14 mouse cellular contexts compared by ENCODE assay signal in the genomic region with DNA sequence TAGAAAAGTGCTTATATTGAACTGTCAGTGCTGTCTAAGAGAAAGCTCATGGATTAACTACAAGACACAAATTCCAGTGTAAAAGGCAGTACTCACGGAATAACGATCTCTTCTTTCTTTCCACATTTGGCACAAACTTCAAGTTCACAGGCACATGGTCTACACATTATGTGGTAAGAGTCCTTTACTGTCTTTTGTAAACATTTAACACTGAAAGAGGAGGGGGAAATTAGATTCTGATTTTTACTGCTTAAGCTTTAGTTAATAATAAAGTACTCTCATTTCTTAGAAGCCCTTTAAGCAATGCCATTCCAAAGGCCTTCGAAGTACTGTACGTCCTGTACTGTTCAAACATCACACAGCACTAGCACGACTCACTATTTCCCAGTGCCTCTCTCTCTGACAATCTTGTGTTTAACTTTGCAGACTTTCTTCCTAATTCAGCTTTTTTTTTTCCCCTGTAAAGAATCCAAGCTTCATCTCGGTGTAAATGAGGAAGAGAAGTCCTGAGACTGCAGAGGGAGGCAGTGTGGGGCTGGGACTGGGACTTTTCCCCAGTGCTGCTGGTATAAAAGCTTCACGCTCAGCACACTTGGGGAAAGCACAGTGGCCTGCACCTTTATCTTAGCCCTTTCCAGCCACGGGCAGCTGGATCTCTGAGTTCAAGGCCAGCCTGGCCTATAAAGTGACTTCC. TPM values are rescaled to one million over a fixed set of nuclear protein-coding genes. Genes with fewer than 3 reads are reported as not detected.
DNase-seq lines count a peak whose midpoint lies in the region; ATAC-seq and TF ChIP-seq lines count a peak whose summit lies in the region.
"Had no signal": no experiment of that assay in that cellular context is flagged by ENCODE, and none has a peak within 500 bp of the region (broad histone marks: within the 10 kb centered on the region; RNA-seq: fewer than 3 reads in every experiment).

No protein-coding gene starts in this region.

- peak overlapping the region; percentile 69 for H3K27ac ChIP-seq in kidney, postnatal 0 days
- no peak overlapping the region for H3K27ac ChIP-seq in CH12.LX (ENCODE audit: insufficient read depth, low read depth)
- peak overlapping the region; percentile 66 for H3K27ac ChIP-seq in bone marrow macrophage, adult 2 months (ENCODE audit: insufficient read depth, low read depth, low read length)
- H3K27ac ChIP-seq: heart, adult 2 months had no signal

- no peaks in the 10 kb centered on the region; the same call in 1 of the 2 replicates for H3K79me2 ChIP-seq in CH12.LX (replicated peaks; ENCODE audit: control insufficient read depth, extremely low read depth, insufficient read depth, poor library complexity, severe bottlenecking)

- H3K4me3 ChIP-seq in kidney, postnatal 0 days (replicated peaks; ENCODE audit: low read depth, low read length): no peak overlapping the region
- no peak overlapping the region for H3K4me3 ChIP-seq in CH12.LX (replicated peaks in 1 of 3; ENCODE audit: low read depth in 2 of 3, low read length in 2 of 3, poor library complexity in 1 of 3)
- H3K4me3 ChIP-seq in bone marrow macrophage, adult 2 months (ENCODE audit: insufficient read depth, low read length): no peak overlapping the region
- H3K4me3 ChIP-seq: heart, adult 2 months had no signal

- no peaks in the 10 kb centered on the region for H3K9me3 ChIP-seq in kidney, postnatal 0 days (replicated peaks; ENCODE audit: low read length)
- H3K9me3 ChIP-seq in CH12.LX (replicated peaks; ENCODE audit: low read length): peaks cover 15% of the 10 kb centered on the region

- H3K27me3 ChIP-seq in kidney, postnatal 0 days (ENCODE audit: insufficient read depth, low read length): no peaks in the 10 kb centered on the region
- H3K27me3 ChIP-seq in CH12.LX (replicated peaks): no peaks in the 10 kb centered on the region

- no peak for TF ChIP-seq CTCF in kidney, postnatal 0 days (IDR thresholded peaks at IDR 0.05; ENCODE audit: low read depth)
- no peak for TF ChIP-seq CTCF in CH12.LX (conservative IDR thresholded peaks at IDR 0.05 in 1 of 2, IDR thresholded peaks at IDR 0.05 in 1 of 2; ENCODE audit: low read depth in 2 of 2, low read length in 2 of 2)
- TF ChIP-seq CTCF in bone marrow macrophage, adult 2 months (IDR thresholded peaks at IDR 0.05; ENCODE audit: low read depth, low read length): no peak

- in situ Hi-C loops in CH12.LX (cut with MboI; ENCODE audit: low pct_ligation_motif_present, low pct_unique_long_range_greater_than_20kb, low sequenced_read_pairs): loop anchor here (5.0 kb wide), 1 partner anchor 53 kb away; the partner anchor contains the start of genes 1110059E24Rik and Abhd17b

- H3K4me1 ChIP-seq in kidney, postnatal 0 days (replicated peaks; ENCODE audit: insufficient read depth, low read length): no peaks in the 10 kb centered on the region
- peaks cover 0 to 40% of the 10 kb centered on the region in 2 experiments; a peak in 2 of 4 replicates for H3K4me1 ChIP-seq in CH12.LX (ENCODE audit: control insufficient read depth in 1 of 2, insufficient read depth in 2 of 2)
- peaks cover 18% of the 10 kb centered on the region for H3K4me1 ChIP-seq in bone marrow macrophage, adult 2 months (ENCODE audit: control insufficient read depth, insufficient read depth, low read length)

- 67% methylated on average over 8 of the region's 8 CpGs for WGBS in kidney, postnatal 0 days

- DNase-seq in kidney, postnatal 0 days (ENCODE audit: low spot score): peak; percentile 10
- DNase-seq in kidney, adult 18-20 months: no peak
- peak; percentile 24 for DNase-seq in CH12.LX (ENCODE audit: extremely low read depth)
- peak; percentile 18 for DNase-seq in lung, postnatal 10 days
- no peak for DNase-seq in urinary bladder, adult 2 months (ENCODE audit: low spot score)
- no peak for DNase-seq in spleen, adult 12 weeks (ENCODE audit: low spot score)
- DNase-seq: adrenal gland, postnatal 36 days; cerebellum, adult 11-12 months; embryo, embryonic 11 days; heart, adult 2 months; heart, postnatal 36 days; kidney, adult 9 months; right cerebral cortex, postnatal 25 days had no signal

- no peak for TF ChIP-seq POLR2A in CH12.LX (IDR thresholded peaks at IDR 0.05; ENCODE audit: low read depth, low read length)
- no peak for TF ChIP-seq POLR2A in bone marrow macrophage, adult 2 months (IDR thresholded peaks at IDR 0.05; ENCODE audit: borderline replicate concordance, low read depth, low read length)

- no peak for TF ChIP-seq EP300 in CH12.LX (IDR thresholded peaks at IDR 0.05; ENCODE audit: low read length)

- dilution Hi-C loops in CH12.LX (cut with MboI; ENCODE audit: extremely low pct_ligation_motif_present, extremely low pct_unique_long_range_greater_than_20kb, low sequenced_read_pairs): no loop called here

- no peak overlapping the region for H3K9ac ChIP-seq in kidney, postnatal 0 days (ENCODE audit: low read depth, low read length)
- no peak overlapping the region for H3K9ac ChIP-seq in CH12.LX (ENCODE audit: insufficient read depth, low read depth)

- TF ChIP-seq RAD21 in CH12.LX (IDR thresholded peaks at IDR 0.05; ENCODE audit: low read depth, low read length): no peak

- peaks cover 11% of the 10 kb centered on the region; the same call in 1 of the 2 replicates for H3K36me3 ChIP-seq in kidney, postnatal 0 days (ENCODE audit: insufficient read depth, low read length)
- H3K36me3 ChIP-seq in CH12.LX (replicated peaks in 1 of 2; ENCODE audit: control insufficient read depth in 1 of 2, insufficient read depth in 1 of 2, low read length in 1 of 2): peaks cover 22 to 40% of the 10 kb centered on the region in 2 experiments

- no peak overlapping the region for H3K4me2 ChIP-seq in kidney, postnatal 0 days (ENCODE audit: low read length)
- H3K4me2 ChIP-seq in CH12.LX (ENCODE audit: insufficient read depth, low read depth, poor library complexity, severe bottlenecking): no peak overlapping the region

- ATAC-seq in kidney, postnatal 0 days (replicated peaks; ENCODE audit: low FRiP score, low read depth): 0 out of 2 replicates have a peak, but pooled peaks have one; percentile 54

TF ChIP-seq in CH12.LX, 34 proteins besides CTCF, POLR2A, EP300 and RAD21:
- 0 out of 2 replicates have a peak, but pooled peaks have one; percentile 24 for TF ChIP-seq ZNF384 (IDR thresholded peaks at IDR 0.05; ENCODE audit: low read depth, low read length)
- no peak for TF ChIP-seq SIN3A (IDR thresholded peaks at IDR 0.05; ENCODE audit: low read length)
- TF ChIP-seq ZMIZ1 (IDR thresholded peaks at IDR 0.05; ENCODE audit: low read depth, low read length): no peak
- TF ChIP-seq ZKSCAN1 (IDR thresholded peaks at IDR 0.05; ENCODE audit: borderline replicate concordance, low read depth, low read length): no peak

RNA-seq across cellular contexts. Expression of gene 1110059E24Rik, which starts 54.0 kb away (rescaled TPM):
- polyA plus RNA-seq in kidney, postnatal 0 days (2015; fragmentation: Nextera tagmentation; extraction: Ambion mirVana): 57.1 and 59.0 TPM in 2 replicates
- total RNA-seq in CH12.LX (2012; rRNA removed): 25.5 and 29.5 TPM in 2 replicates
- total RNA-seq in CH12.LX (2014; rRNA removed): 106 and 126 TPM in 2 replicates
- polyA plus RNA-seq in CH12.LX (2012; ENCODE audit: insufficient read length, low read depth): 38.8 and 52.9 TPM in 2 replicates
- polyA plus RNA-seq in bone marrow macrophage, adult 2 months (2012; ENCODE audit: insufficient read depth, insufficient read length, missing spikeins): 17.4 and 19.2 TPM in 2 replicates
- 38.7 and 42.5 TPM in 2 replicates for polyA plus RNA-seq in urinary bladder, adult 2 months (2012; rRNA removed)

RNA-seq across cellular contexts. Expression of gene Abhd17b, which starts 54.2 kb away (rescaled TPM):
- 42.9 and 45.3 TPM in 2 replicates for polyA plus RNA-seq in kidney, postnatal 0 days (2015; fragmentation: Nextera tagmentation; extraction: Ambion mirVana)
- 19.3 and 20.1 TPM in 2 replicates for total RNA-seq in CH12.LX (2012; rRNA removed)
- 62.1 and 67.2 TPM in 2 replicates for total RNA-seq in CH12.LX (2014; rRNA removed)
- 30.8 and 33.5 TPM in 2 replicates for polyA plus RNA-seq in CH12.LX (2012; ENCODE audit: insufficient read length, low read depth)
- 23.2 and 27.5 TPM in 2 replicates for polyA plus RNA-seq in bone marrow macrophage, adult 2 months (2012; ENCODE audit: insufficient read depth, insufficient read length, missing spikeins)
- 15.9 and 18.0 TPM in 2 replicates for polyA plus RNA-seq in urinary bladder, adult 2 months (2012; rRNA removed)

Comparison
In these comparisons a context has a peak if more than half of its experiments do, and no peak if none do; other contexts are left out.
1. DNase-seq: peak in kidney, postnatal 0 days (single experiment), CH12.LX (single experiment) and lung, postnatal 10 days (single experiment); none in kidney, adult 18-20 months (single experiment), urinary bladder, adult 2 months (single experiment) and spleen, adult 12 weeks (single experiment).